Mouse (Mus musculus): ENCODE data around the gene D6Wsu163e. TPM values are rescaled to one million over a fixed set of nuclear protein-coding genes. Genes with fewer than 3 reads are reported as not detected.
A peak's percentile ranks its signal among the peaks of the same experiment; 100 is the strongest.

D6Wsu163e gene
- total and polyA plus RNA-seq, 3 experiments, result 18.7 to 42.0 (median 31.1) TPM

DNA sequence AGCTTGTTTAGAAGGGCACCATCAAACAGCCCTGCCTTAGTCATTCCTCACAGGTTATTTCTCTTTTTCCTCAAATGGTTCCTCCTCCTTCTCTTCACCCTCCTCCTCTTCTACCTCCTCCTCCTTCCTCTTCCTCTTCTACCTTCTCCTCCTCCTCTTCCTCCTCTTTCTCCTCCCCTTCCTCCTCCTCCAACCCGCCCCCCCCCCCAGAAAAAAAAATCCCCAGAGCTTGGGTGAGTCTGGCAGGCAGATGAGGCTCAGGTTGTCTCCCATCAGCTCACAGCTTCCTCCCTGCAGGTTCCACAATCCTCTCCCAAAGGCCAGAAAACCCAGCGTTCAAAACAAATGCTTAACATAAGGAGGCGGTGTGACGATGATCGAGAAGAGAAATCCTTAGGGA, 32.4 kb upstream of the D6Wsu163e start:
- Histone ChIP-seq H3K36me3 (replicated peaks in 1 of 2; ENCODE audit: control insufficient read depth in 1 of 2, insufficient read depth in 1 of 2, low read length in 1 of 2) (no peaks in the 10 kb centered on the region), H3K9ac (ENCODE audit: insufficient read depth, low read depth) (peak overlapping the region; percentile 81), H3K4me2 (ENCODE audit: insufficient read depth, low read depth, poor library complexity, severe bottlenecking) (peak overlapping the region; percentile 80), H3K27ac (ENCODE audit: insufficient read depth, low read depth) (peak overlapping the region; percentile 72), H3K27me3 (replicated peaks) (no peaks in the 10 kb centered on the region), H3K4me3 (replicated peaks in 1 of 3; ENCODE audit: low read depth in 2 of 3, low read length in 2 of 3, poor library complexity in 1 of 3) (peak overlapping the region; percentile 59 to 81 (median 74)), H3K4me1 (ENCODE audit: control insufficient read depth in 1 of 2, insufficient read depth in 2 of 2) (peaks cover 12 to 34% of the 10 kb centered on the region in 2 experiments; a peak in 3 of 4 replicates), H3K79me2 (replicated peaks; ENCODE audit: control insufficient read depth, extremely low read depth, insufficient read depth, poor library complexity, severe bottlenecking) (0 out of 2 replicates have a peak, but pooled peaks cover 4% of the 10 kb centered on the region), H3K9me3 (replicated peaks; ENCODE audit: low read length) (no peaks in the 10 kb centered on the region)
- no peak for TF ChIP-seq USF1 (IDR thresholded peaks at IDR 0.05; ENCODE audit: low read depth, low read length)
- 0 out of 2 replicates have a peak, but pooled peaks have one; percentile 45 for TF ChIP-seq POLR2AphosphoS2 (IDR thresholded peaks at IDR 0.05; ENCODE audit: low read depth, low read length)
- peak; percentile 67 for TF ChIP-seq POLR2A (IDR thresholded peaks at IDR 0.05; ENCODE audit: low read depth, low read length)
- TF ChIP-seq EP300 (IDR thresholded peaks at IDR 0.05; ENCODE audit: low read length), result peak; percentile 5; the same call in 1 of the 2 replicates
- TF ChIP-seq TCF12 (IDR thresholded peaks at IDR 0.05; ENCODE audit: low read depth, low read length), result 0 out of 2 replicates have a peak, but pooled peaks have one; percentile 33
- no peak for TF ChIP-seq USF2 (conservative IDR thresholded peaks at IDR 0.05; ENCODE audit: low read depth, low read length)
- TF ChIP-seq E2F4 (IDR thresholded peaks at IDR 0.05; ENCODE audit: insufficient replicate concordance, low read depth, low read length), result no peak
- peak; percentile 35; the same call in 1 of the 2 replicates for TF ChIP-seq CHD1 (IDR thresholded peaks at IDR 0.05; ENCODE audit: low read depth, low read length)
- TF ChIP-seq MXI1 (IDR thresholded peaks at IDR 0.05; ENCODE audit: low read depth, low read length), result peak; percentile 23; the same call in 1 of the 2 replicates
- peak; percentile 80 for TF ChIP-seq NELFE (IDR thresholded peaks at IDR 0.05; ENCODE audit: low read depth, low read length)
- peak; percentile 80 for TF ChIP-seq ZNF384 (IDR thresholded peaks at IDR 0.05; ENCODE audit: low read depth, low read length)
- peak; percentile 13; the same call in 1 of the 2 replicates for TF ChIP-seq MEF2A (IDR thresholded peaks at IDR 0.05; ENCODE audit: borderline replicate concordance, low read depth, low read length)
- no peak for TF ChIP-seq RAD21 (IDR thresholded peaks at IDR 0.05; ENCODE audit: low read depth, low read length)
- TF ChIP-seq MAZ (IDR thresholded peaks at IDR 0.05; ENCODE audit: low read depth, low read length), result peak; percentile 89
- TF ChIP-seq KAT2A (IDR thresholded peaks at IDR 0.05; ENCODE audit: insufficient replicate concordance, low read length), result no peak
- 0 out of 2 replicates have a peak, but pooled peaks have one; percentile 52 for TF ChIP-seq SIN3A (IDR thresholded peaks at IDR 0.05; ENCODE audit: low read length)
- TF ChIP-seq HCFC1 (IDR thresholded peaks at IDR 0.05; ENCODE audit: low read depth, low read length), result peak; percentile 56
- no peak for TF ChIP-seq ZC3H11A (IDR thresholded peaks at IDR 0.05; ENCODE audit: low read depth, low read length)
- TF ChIP-seq ELF1 (IDR thresholded peaks at IDR 0.05; ENCODE audit: low read depth, low read length), result peak; percentile 73
- in situ Hi-C loops (cut with MboI; ENCODE audit: low pct_ligation_motif_present, low pct_unique_long_range_greater_than_20kb, low sequenced_read_pairs), result no loop called here
- peak; percentile 72 for DNase-seq (ENCODE audit: extremely low read depth)
- dilution Hi-C loops (cut with MboI; ENCODE audit: extremely low pct_ligation_motif_present, extremely low pct_unique_long_range_greater_than_20kb, low sequenced_read_pairs), result no loop called here

- Histone ChIP-seq H3K79me2 (replicated peaks; ENCODE audit: control insufficient read depth, extremely low read depth, insufficient read depth, poor library complexity, severe bottlenecking) (0 out of 2 replicates have a peak, but pooled peaks cover 4% of the 10 kb centered on the region), H3K9me3 (replicated peaks; ENCODE audit: low read length) (no peaks in the 10 kb centered on the region), H3K27ac (ENCODE audit: insufficient read depth, low read depth) (peak overlapping the region; percentile 53), H3K4me2 (ENCODE audit: insufficient read depth, low read depth, poor library complexity, severe bottlenecking) (peak overlapping the region; percentile 80), H3K27me3 (replicated peaks) (no peaks in the 10 kb centered on the region), H3K4me1 (ENCODE audit: control insufficient read depth in 1 of 2, insufficient read depth in 2 of 2) (peaks cover 12 to 34% of the 10 kb centered on the region in 2 experiments; a peak in 3 of 4 replicates), H3K4me3 (replicated peaks in 1 of 3; ENCODE audit: low read depth in 2 of 3, low read length in 2 of 3, poor library complexity in 1 of 3) (peak overlapping the region; percentile 30 to 74 (median 59)), H3K36me3 (replicated peaks in 1 of 2; ENCODE audit: control insufficient read depth in 1 of 2, insufficient read depth in 1 of 2, low read length in 1 of 2) (no peaks in the 10 kb centered on the region), H3K9ac (ENCODE audit: insufficient read depth, low read depth) (no peak overlapping the region; the same call in 1 of the 2 replicates)
- in situ Hi-C loops (cut with MboI; ENCODE audit: low pct_ligation_motif_present, low pct_unique_long_range_greater_than_20kb, low sequenced_read_pairs) (no loop called here), dilution Hi-C loops (cut with MboI; ENCODE audit: extremely low pct_ligation_motif_present, extremely low pct_unique_long_range_greater_than_20kb, low sequenced_read_pairs) (no loop called here)
- TF ChIP-seq USF2 (conservative IDR thresholded peaks at IDR 0.05; ENCODE audit: low read depth, low read length) (no peak), BHLHE40 (IDR thresholded peaks at IDR 0.05; ENCODE audit: low read depth, low read length) (no peak), CHD1 (IDR thresholded peaks at IDR 0.05; ENCODE audit: low read depth, low read length) (no peak), TBP (conservative IDR thresholded peaks at IDR 0.05; ENCODE audit: low read depth, low read length) (no peak), EP300 (IDR thresholded peaks at IDR 0.05; ENCODE audit: low read length) (no peak), ETS1 (conservative IDR thresholded peaks at IDR 0.05; ENCODE audit: low read depth, low read length) (no peak), NELFE (IDR thresholded peaks at IDR 0.05; ENCODE audit: low read depth, low read length) (no peak), MAFK (IDR thresholded peaks at IDR 0.05; ENCODE audit: insufficient replicate concordance, low read length) (no peak), HCFC1 (IDR thresholded peaks at IDR 0.05; ENCODE audit: low read depth, low read length) (no peak), ZKSCAN1 (IDR thresholded peaks at IDR 0.05; ENCODE audit: borderline replicate concordance, low read depth, low read length) (no peak), RCOR1 (conservative IDR thresholded peaks at IDR 0.05; ENCODE audit: low read depth, low read length) (no peak), ELF1 (IDR thresholded peaks at IDR 0.05; ENCODE audit: low read depth, low read length) (no peak), PAX5 (IDR thresholded peaks at IDR 0.05; ENCODE audit: low read length) (no peak), USF1 (IDR thresholded peaks at IDR 0.05; ENCODE audit: low read depth, low read length) (no peak), ZMIZ1 (IDR thresholded peaks at IDR 0.05; ENCODE audit: low read depth, low read length) (no peak; the same call in 1 of the 2 replicates), IRF4 (IDR thresholded peaks at IDR 0.05; ENCODE audit: low read depth, low read length) (no peak), MYC (IDR thresholded peaks at IDR 0.05; ENCODE audit: low read depth, low read length) (no peak), UBTF (IDR thresholded peaks at IDR 0.05; ENCODE audit: low read depth, low read length) (no peak), E2F4 (IDR thresholded peaks at IDR 0.05; ENCODE audit: insufficient replicate concordance, low read depth, low read length) (no peak), KAT2A (IDR thresholded peaks at IDR 0.05; ENCODE audit: insufficient replicate concordance, low read length) (no peak)
- peak; percentile 56 for DNase-seq (ENCODE audit: extremely low read depth)
Measured at GRCm38 (mm10) chr6:126907876-126908275, 31.9 kb upstream of the D6Wsu163e start.
